Mouse (Mus musculus) liver, embryonic 14.5 days (tissue): Measurements from ENCODE around the gene Gfod1.

ENCODE experiments used
- CTCF ChIP-seq: IDR thresholded peaks from 2 replicates; pipeline ENCODE4 v1.5.1; 2016; ENCODE audit warnings: antibody characterized with exemption, low read depth, control low read depth
- EP300 ChIP-seq: IDR thresholded peaks from 2 replicates; pipeline ENCODE4 v1.6.1; 2016; ENCODE audit warnings: antibody characterized with exemption, low read depth

GRCm38 (mm10) chr13:43149661-43150060 is 154.3 kb downstream of the Gfod1 start:
- TF ChIP-seq CTCF = no peak
- no peak for TF ChIP-seq EP300
